Mouse (Mus musculus): ENCODE data around the gene Gpr137. TPM values are rescaled to one million over a fixed set of nuclear protein-coding genes. Genes with fewer than 3 reads are reported as not detected.
"Not testable (repeated sequence)": the region's sequence is repeated elsewhere in the genome, so short reads cannot be mapped to it uniquely, and the experiment has no call there.

Gpr137 gene
- polyA plus RNA-seq, 1 experiment, result 45.5 TPM

DNA sequence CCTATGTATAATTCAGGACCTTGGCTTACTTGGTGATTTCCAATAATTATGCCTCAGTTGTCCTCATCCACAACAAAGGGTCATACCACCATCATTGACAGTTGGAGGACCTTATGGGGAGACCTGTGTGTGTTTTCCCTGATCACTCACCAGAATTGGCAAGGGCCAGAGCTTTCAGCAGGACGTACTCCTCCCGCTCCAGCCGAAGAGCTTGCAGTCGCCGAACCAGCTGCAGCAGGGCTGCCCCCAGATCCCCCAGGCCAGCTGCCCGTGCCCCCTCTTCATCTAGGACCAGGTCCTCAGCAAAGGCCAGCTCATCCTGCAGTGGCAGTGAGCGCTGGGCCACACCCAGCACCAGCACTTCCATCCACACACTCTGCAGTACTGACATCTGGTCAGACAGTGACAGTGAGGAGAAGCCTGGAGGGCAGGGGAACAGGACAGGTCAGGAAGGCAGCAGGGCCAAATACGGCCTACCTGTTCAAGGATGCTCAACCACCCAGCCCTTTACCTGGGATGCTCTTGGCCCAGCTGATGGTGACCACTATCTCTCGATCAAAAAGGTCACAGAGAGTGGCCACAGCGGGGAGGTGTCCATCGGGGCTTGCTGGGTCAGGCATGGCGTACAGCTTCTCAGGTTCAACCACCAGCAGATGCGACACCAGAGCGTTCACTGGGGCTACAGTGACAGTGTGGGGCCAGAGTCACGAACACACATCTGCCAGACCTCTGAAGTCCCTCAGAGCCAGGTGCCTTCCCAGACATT is 29.9 kb downstream of the Gpr137 start:
- H3K27ac ChIP-seq (replicated peaks; ENCODE audit: low read depth, low read length), result no peak overlapping the region
- H3K4me1 ChIP-seq (ENCODE audit: control insufficient read depth, insufficient read depth, insufficient read length, low read length), result peaks cover 5% of the 10 kb centered on the region; the same call in 1 of the 2 replicates
- no peak overlapping the region for H3K4me3 ChIP-seq (ENCODE audit: insufficient read depth, low read depth, low read length)

GRCm38 (mm10) chr19:6911101-6912074 is 30.9 kb downstream of the Gpr137 start:
- Histone ChIP-seq H3K4me3 (ENCODE audit: insufficient read depth, low read depth, low read length) (peak overlapping the region; percentile 22; the same call in 1 of the 2 replicates), H3K4me1 (ENCODE audit: control insufficient read depth, insufficient read depth, insufficient read length, low read length) (peaks cover 5% of the 10 kb centered on the region; the same call in 1 of the 2 replicates), H3K27ac (replicated peaks; ENCODE audit: low read depth, low read length) (no peak overlapping the region)

- peak overlapping the region; percentile 97 for H3K27ac ChIP-seq (replicated peaks; ENCODE audit: low read depth, low read length)
- H3K4me3 ChIP-seq (ENCODE audit: insufficient read depth, low read depth, low read length), result peak overlapping the region; percentile 66
- H3K4me1 ChIP-seq (ENCODE audit: control insufficient read depth, insufficient read depth, insufficient read length, low read length), result not testable (repeated sequence)
These were observed 32.0 kb downstream of the Gpr137 start for GRCm38 (mm10) chr19:6910306-6910705.

DNA sequence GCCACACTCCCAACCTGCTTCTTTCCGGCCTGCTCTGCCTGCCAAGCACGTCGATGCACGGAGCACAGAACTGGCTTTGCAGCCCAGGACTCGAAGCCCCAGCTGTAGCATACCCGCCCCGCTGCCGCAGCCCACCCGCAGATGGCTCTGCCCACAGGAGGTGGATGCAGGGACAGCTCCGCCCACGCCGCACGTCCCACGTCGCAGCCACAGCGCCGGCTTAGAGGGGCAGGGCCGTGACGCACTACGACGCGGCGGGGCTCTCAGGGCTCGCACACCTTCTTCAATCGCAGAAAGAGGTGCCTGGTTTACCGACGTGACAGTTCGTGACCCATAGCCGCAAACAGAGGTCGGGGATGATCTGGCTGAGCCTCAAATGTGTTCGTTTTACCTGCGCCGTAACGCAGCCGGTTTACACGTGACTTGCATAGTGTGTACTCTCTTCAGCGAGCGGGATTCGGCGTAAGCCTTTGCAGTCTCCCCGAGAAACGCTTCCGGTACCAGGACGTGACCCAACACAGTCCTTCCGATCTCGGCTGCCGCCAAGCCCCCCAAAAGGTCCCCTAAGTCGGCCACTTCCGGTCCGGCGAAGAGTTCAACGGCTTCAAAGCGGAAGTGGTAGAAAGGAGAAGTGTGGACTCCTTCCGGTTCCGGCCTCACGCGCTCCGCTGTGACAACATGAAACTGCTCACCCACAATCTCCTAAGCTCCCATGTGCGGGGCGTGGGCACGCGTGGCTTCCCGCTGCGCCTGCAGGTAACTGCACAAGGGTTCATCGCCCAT is 32.6 kb downstream of the Gpr137 start, which contains the start of the genes Trmt112 and Prdx5:
Gene Trmt112 (plus strand): TSS at position 192 of the 783 bp plus-strand sequence.
Gene Prdx5 (minus strand): TSS at position 600 of the 783 bp plus-strand sequence.
- Histone ChIP-seq H3K27ac (replicated peaks; ENCODE audit: low read depth, low read length) (peak within 1 kb of the TSS; percentile 97), H3K4me3 (ENCODE audit: insufficient read depth, low read depth, low read length) (peak within 1 kb of the TSS; percentile 66), H3K4me1 (ENCODE audit: control insufficient read depth, insufficient read depth, insufficient read length, low read length) (peaks cover 5% of the 10 kb centered on the region; the same call in 1 of the 2 replicates)

- Histone ChIP-seq H3K4me3 (ENCODE audit: insufficient read depth, low read depth, low read length) (peak overlapping the region; percentile 66), H3K27ac (replicated peaks; ENCODE audit: low read depth, low read length) (peak overlapping the region; percentile 69), H3K4me1 (ENCODE audit: control insufficient read depth, insufficient read depth, insufficient read length, low read length) (peaks cover 5% of the 10 kb centered on the region; the same call in 1 of the 2 replicates)
These were observed 33.3 kb downstream of the Gpr137 start for GRCm38 (mm10) chr19:6909021-6909420.

- peaks cover 5% of the 10 kb centered on the region; the same call in 1 of the 2 replicates for H3K4me1 ChIP-seq (ENCODE audit: control insufficient read depth, insufficient read depth, insufficient read length, low read length)
- 0 out of 2 replicates have a peak overlapping the region, but pooled peaks have one; percentile 26 for H3K27ac ChIP-seq (replicated peaks; ENCODE audit: low read depth, low read length)
These were observed 34.3 kb downstream of the Gpr137 start for GRCm38 (mm10) chr19:6907811-6908540.

GRCm38 (mm10) chr19:6907094-6907493 is 35.2 kb downstream of the Gpr137 start:
- H3K27ac ChIP-seq (replicated peaks; ENCODE audit: low read depth, low read length), result no peak overlapping the region
- peaks cover 5% of the 10 kb centered on the region; the same call in 1 of the 2 replicates for H3K4me1 ChIP-seq (ENCODE audit: control insufficient read depth, insufficient read depth, insufficient read length, low read length)
- H3K4me3 ChIP-seq (ENCODE audit: insufficient read depth, low read depth, low read length), result no peak overlapping the region

More at GRCm38 (mm10) chr19:6907811-6908540, 34.3 kb downstream of the Gpr137 start:
- peak overlapping the region; percentile 66 for H3K4me3 ChIP-seq (ENCODE audit: insufficient read depth, low read depth, low read length)

DNA sequence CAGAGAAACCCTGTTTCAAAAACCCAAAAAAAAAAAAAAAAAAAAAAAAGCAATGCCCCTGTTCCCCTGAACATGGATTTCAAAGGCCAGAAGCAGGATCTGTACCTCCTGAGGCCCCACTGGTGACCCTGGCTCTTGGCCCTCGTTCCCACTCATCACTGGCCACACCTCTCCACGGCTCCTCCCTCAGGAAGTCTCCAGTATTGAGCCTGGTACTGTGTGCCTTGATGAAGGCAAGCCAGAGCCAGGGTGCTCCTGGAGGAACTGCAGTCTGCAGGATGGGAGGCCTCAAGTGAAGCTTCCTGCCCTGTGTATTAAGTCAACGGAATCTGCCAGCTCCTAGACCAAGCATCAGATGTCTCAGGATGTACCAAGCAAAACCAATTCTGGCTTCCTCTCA is 36.1 kb downstream of the Gpr137 start:
- Histone ChIP-seq H3K4me3 (ENCODE audit: insufficient read depth, low read depth, low read length) (no peak overlapping the region), H3K27ac (replicated peaks; ENCODE audit: low read depth, low read length) (no peak overlapping the region), H3K4me1 (ENCODE audit: control insufficient read depth, insufficient read depth, insufficient read length, low read length) (peaks cover 5% of the 10 kb centered on the region; the same call in 1 of the 2 replicates)

GRCm38 (mm10) chr19:6905498-6906159 is 36.7 kb downstream of the Gpr137 start:
- Histone ChIP-seq H3K4me3 (ENCODE audit: insufficient read depth, low read depth, low read length) (no peak overlapping the region), H3K4me1 (ENCODE audit: control insufficient read depth, insufficient read depth, insufficient read length, low read length) (peaks cover 5% of the 10 kb centered on the region; the same call in 1 of the 2 replicates), H3K27ac (replicated peaks; ENCODE audit: low read depth, low read length) (no peak overlapping the region)

- no peak overlapping the region for H3K4me3 ChIP-seq (ENCODE audit: insufficient read depth, low read depth, low read length)
- peaks cover 5% of the 10 kb centered on the region; the same call in 1 of the 2 replicates for H3K4me1 ChIP-seq (ENCODE audit: control insufficient read depth, insufficient read depth, insufficient read length, low read length)
- no peak overlapping the region for H3K27ac ChIP-seq (replicated peaks; ENCODE audit: low read depth, low read length)
These were observed 37.4 kb downstream of the Gpr137 start for GRCm38 (mm10) chr19:6904846-6905245.

DNA sequence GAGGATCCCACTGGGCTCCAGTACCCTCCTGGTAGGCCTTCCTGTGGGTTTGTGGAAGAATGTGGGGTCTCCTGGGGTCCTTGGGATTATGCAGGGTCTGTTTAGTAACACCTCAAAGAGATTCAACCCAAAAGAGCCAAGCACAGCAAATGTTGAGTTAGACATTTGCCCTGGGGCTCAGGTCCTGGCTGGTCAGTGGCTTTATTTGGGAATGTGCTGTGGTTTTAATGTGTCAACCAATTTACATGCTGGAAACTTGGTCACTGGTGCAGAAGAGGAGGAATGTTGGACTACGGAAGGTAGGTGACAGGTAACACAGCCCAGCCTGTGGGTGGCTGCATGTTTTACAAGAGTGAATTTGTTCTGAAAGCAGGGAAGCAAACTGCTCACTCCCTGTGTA is 39.2 kb downstream of the Gpr137 start:
- H3K4me3 ChIP-seq (ENCODE audit: insufficient read depth, low read depth, low read length), result no peak overlapping the region
- H3K4me1 ChIP-seq (ENCODE audit: control insufficient read depth, insufficient read depth, insufficient read length, low read length), result peaks cover 3% of the 10 kb centered on the region; the same call in 1 of the 2 replicates
- no peak overlapping the region for H3K27ac ChIP-seq (replicated peaks; ENCODE audit: low read depth, low read length)

- Histone ChIP-seq H3K4me1 (ENCODE audit: control insufficient read depth, insufficient read depth, insufficient read length, low read length) (no peaks in the 10 kb centered on the region), H3K27ac (replicated peaks; ENCODE audit: low read depth, low read length) (no peak overlapping the region), H3K4me3 (ENCODE audit: insufficient read depth, low read depth, low read length) (no peak overlapping the region)
These were observed 42.6 kb downstream of the Gpr137 start for GRCm38 (mm10) chr19:6899641-6900040.

DNA sequence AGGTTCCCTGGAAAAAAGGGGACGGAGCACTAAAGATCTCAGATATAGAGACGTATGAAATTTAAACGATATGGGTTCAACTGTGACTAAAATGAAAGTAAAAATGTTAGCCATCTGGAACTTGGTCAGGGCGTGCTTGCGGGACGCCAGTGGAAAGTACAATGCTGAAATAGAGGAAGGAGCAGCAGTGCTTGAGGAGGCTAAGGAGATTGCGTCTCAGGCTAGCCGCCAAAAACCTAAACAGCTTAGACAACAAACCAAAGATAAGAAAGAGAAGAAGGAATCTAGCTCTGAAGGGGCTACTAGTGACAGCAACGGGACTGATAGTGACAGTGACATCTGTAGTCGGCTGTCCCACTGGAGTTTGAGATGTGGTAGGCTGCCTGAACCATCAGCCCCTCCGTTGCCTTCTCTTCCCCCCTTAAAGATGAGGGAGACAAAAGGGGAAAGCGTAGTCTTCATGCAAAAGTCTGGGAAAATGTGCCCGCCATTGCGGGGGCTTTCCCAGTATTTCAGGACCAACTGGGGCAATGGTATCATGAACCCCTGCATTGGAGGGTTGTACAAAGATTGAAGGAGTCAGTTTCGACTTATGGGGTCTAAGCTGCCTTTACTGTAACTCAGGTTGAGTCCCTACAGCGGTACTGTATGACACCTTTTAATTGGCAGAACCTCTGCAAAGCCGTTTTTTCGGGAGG is 46.5 kb downstream of the Gpr137 start:
- not testable (repeated sequence) for H3K27ac ChIP-seq (replicated peaks; ENCODE audit: low read depth, low read length); H3K4me1 ChIP-seq (ENCODE audit: control insufficient read depth, insufficient read depth, insufficient read length, low read length)
- H3K4me3 ChIP-seq (ENCODE audit: insufficient read depth, low read depth, low read length), result peak overlapping the region; percentile 14; the same call in 1 of the 2 replicates
